Mouse (Mus musculus) heart, postnatal 36 days (tissue): ENCODE data around the gene Apba3. TPM values are rescaled to one million over a fixed set of nuclear protein-coding genes. Genes with fewer than 3 reads are reported as not detected.
A peak's percentile ranks its signal among the peaks of the same experiment; 100 is the strongest.

Source experiments
- DNase-seq, 2 experiments: peaks; one replicate each; pipeline ENCODE4 v3.0.0; 2021 to 2022
- intact Hi-C: fragments of 180-260 bp; cut with DNase I; formaldehyde crosslinking; loops from one replicate; pipeline ENCODE4 v1.15.1; 2025
- total RNA-seq, 2 experiments: library from RNA; stranded (reverse); gene quantifications; 2 replicates each; pipeline ENCODE4 v1.2.3; 2021

Apba3 gene
- total RNA-seq, 2 experiments from 2014 or later, result 102 to 108 TPM

GRCm38 (mm10) chr10:81303258-81303657 is 36.5 kb downstream of the Apba3 start:
- DNase-seq, result no peak
- intact Hi-C loops, result no loop called here

- intact Hi-C loops, result no loop called here
- DNase-seq, result no peak
Measured at GRCm38 (mm10) chr10:81303761-81304160, 37.0 kb downstream of the Apba3 start.

GRCm38 (mm10) chr10:81304597-81305238 is 38.0 kb downstream of the Apba3 start:
- intact Hi-C loops, result loop anchor here (1.0 kb wide), 1 partner anchor 15 kb away; no protein-coding TSS in a partner anchor
- DNase-seq, result peak; percentile 67

- intact Hi-C loops, result loop anchor here (1.0 kb wide), 1 partner anchor 16 kb away; no protein-coding TSS in a partner anchor
- no peak for DNase-seq
Measured at GRCm38 (mm10) chr10:81305663-81306062, 38.9 kb downstream of the Apba3 start.

GRCm38 (mm10) chr10:81306173-81306668 is 39.5 kb downstream of the Apba3 start:
- no peak for DNase-seq
- intact Hi-C loops, result no loop called here

GRCm38 (mm10) chr10:81306837-81307682 is 40.3 kb downstream of the Apba3 start:
- intact Hi-C loops, result no loop called here

GRCm38 (mm10) chr10:81309571-81309970 is 42.8 kb downstream of the Apba3 start:
- DNase-seq, result no peak
- intact Hi-C loops, result no loop called here

More at GRCm38 (mm10) chr10:81306837-81307682, 40.3 kb downstream of the Apba3 start:
- no peak for DNase-seq

- intact Hi-C loops, result no loop called here
- DNase-seq, result no peak
Measured at GRCm38 (mm10) chr10:81313581-81313980, 46.8 kb downstream of the Apba3 start.

- no peak for DNase-seq
- intact Hi-C loops, result no loop called here
Measured at GRCm38 (mm10) chr10:81314201-81314600, 47.4 kb downstream of the Apba3 start.

- intact Hi-C loops, result no loop called here
- DNase-seq, result no peak
Measured at GRCm38 (mm10) chr10:81315587-81315986, 48.8 kb downstream of the Apba3 start.

GRCm38 (mm10) chr10:81316338-81317060 is 49.7 kb downstream of the Apba3 start:
- no peak for DNase-seq
- intact Hi-C loops, result no loop called here

GRCm38 (mm10) chr10:81317273-81317672 is 50.5 kb downstream of the Apba3 start:
- no peak for DNase-seq
- intact Hi-C loops, result no loop called here

GRCm38 (mm10) chr10:81318589-81319329 is 52.0 kb downstream of the Apba3 start:
- intact Hi-C loops, result loop anchor here (2.0 kb wide), 1 partner anchor 26 kb away; the partner anchor contains the start of gene Pip5k1c
- DNase-seq, result no peak

- intact Hi-C loops, result loop anchor here (2.0 kb wide), 1 partner anchor 27 kb away; the partner anchor contains the start of gene Pip5k1c
Measured at GRCm38 (mm10) chr10:81319330-81319699, 52.6 kb downstream of the Apba3 start.

GRCm38 (mm10) chr10:81319741-81320549 is 53.2 kb downstream of the Apba3 start:
- DNase-seq, result peak in 1 of 2 experiments; percentile 93
- intact Hi-C loops, result loop anchor here (2.0 kb wide), 1 partner anchor 27 kb away; the partner anchor contains the start of gene Pip5k1c

More at GRCm38 (mm10) chr10:81319330-81319699, 52.6 kb downstream of the Apba3 start:
- DNase-seq, result peak in 1 of 2 experiments; percentile 36

- DNase-seq, result peak; percentile 96 to 98
- intact Hi-C loops, result no loop called here
Measured at GRCm38 (mm10) chr10:81320550-81321347, 54.0 kb downstream of the Apba3 start, which contains the start of gene Cactin. Gene Cactin, plus strand, starts transcription at chr10:81321103.

- DNase-seq, result no peak
- intact Hi-C loops, result no loop called here
Measured at GRCm38 (mm10) chr10:81321436-81321835, 54.7 kb downstream of the Apba3 start.

GRCm38 (mm10) chr10:81322444-81322843 is 55.7 kb downstream of the Apba3 start:
- intact Hi-C loops, result no loop called here
- no peak for DNase-seq
